Mouse (Mus musculus) limb, embryonic 14.5 days (tissue): ENCODE measurements at regions not wholly inside any gene's neighbourhood (a gene's known extent, or its start where the extent isn't known, plus 50 kb on each side); places are given as distances from the start of the nearest gene placed in this dataset.

Experiments used
- ATAC-seq: fragments of 200-750 bp; cut with Nextera tagmentation; 2 replicates; pipeline ENCODE4 v1.8.0; 2017; ENCODE audit warnings: low read depth, moderate number of reproducible peaks, moderate TSS enrichment; ENCODE audit not compliant: low FRiP score
- DNase-seq: peaks from one replicate; pipeline ENCODE4 v3.0.0-alpha.2; 2015; ENCODE audit warnings: low spot score
- H3K27ac ChIP-seq: fragments of 300-500 bp; sonication (generic); replicated peaks from 2 replicates; pipeline ENCODE4 v1.5.1; 2014; ENCODE audit warnings: low read depth, mild to moderate bottlenecking, low read length, moderate library complexity, mixed read lengths
- H3K27me3 ChIP-seq: fragments of 300-500 bp; sonication (generic); 2 replicates; pipeline ENCODE4 v1.6.1; 2014; ENCODE audit warnings: low read length, mixed read lengths; ENCODE audit not compliant: control insufficient read depth, insufficient read depth
- H3K36me3 ChIP-seq: fragments of 300-500 bp; sonication (generic); 2 replicates; pipeline ENCODE4 v1.6.1; 2014; ENCODE audit warnings: mild to moderate bottlenecking, low read length, moderate library complexity, mixed read lengths; ENCODE audit not compliant: control insufficient read depth, insufficient read depth
- H3K4me1 ChIP-seq: fragments of 300-500 bp; sonication (generic); 2 replicates; pipeline ENCODE4 v1.6.1; 2014; ENCODE audit warnings: antibody characterized with exemption, low read length, mixed read lengths; ENCODE audit not compliant: control insufficient read depth, insufficient read depth
- H3K4me2 ChIP-seq: fragments of 300-500 bp; sonication (generic); replicated peaks from 2 replicates; pipeline ENCODE4 v1.6.1; 2014; ENCODE audit warnings: low read depth, mild to moderate bottlenecking, low read length, moderate library complexity; ENCODE audit not compliant: severe bottlenecking
- H3K4me3 ChIP-seq: fragments of 300-500 bp; sonication (generic); replicated peaks from 2 replicates; pipeline ENCODE4 v1.5.1; 2014; ENCODE audit warnings: low read length
- H3K9ac ChIP-seq: fragments of 300-500 bp; sonication (generic); 2 replicates; pipeline ENCODE4 v1.6.1; 2014; ENCODE audit warnings: mild to moderate bottlenecking, low read depth, low read length, moderate library complexity; ENCODE audit not compliant: severe bottlenecking
- H3K9me3 ChIP-seq: fragments of 300-500 bp; sonication (generic); 2 replicates; pipeline ENCODE4 v1.6.1; 2016; ENCODE audit warnings: low read length; ENCODE audit not compliant: control insufficient read depth
- POLR2A ChIP-seq: fragments of 200-500 bp; IDR thresholded peaks from 2 replicates; pipeline ENCODE4 v1.8.0; 2012; ENCODE audit warnings: inconsistent platforms, mild to moderate bottlenecking, moderate library complexity, borderline replicate concordance; ENCODE audit not compliant: insufficient read depth, insufficient read length; ENCODE audit errors: extremely low read depth
- WGBS: fragments of 180-500 bp; shearing (Covaris S2); extraction: QIAGEN DNeasy Blood & Tissue Kit; methylation state at CpG from one replicate; pipeline ENCODE4 v1.1.7; 2014; 5-methylcytosine and 5-hydroxymethylcytosine counted together

DNA sequence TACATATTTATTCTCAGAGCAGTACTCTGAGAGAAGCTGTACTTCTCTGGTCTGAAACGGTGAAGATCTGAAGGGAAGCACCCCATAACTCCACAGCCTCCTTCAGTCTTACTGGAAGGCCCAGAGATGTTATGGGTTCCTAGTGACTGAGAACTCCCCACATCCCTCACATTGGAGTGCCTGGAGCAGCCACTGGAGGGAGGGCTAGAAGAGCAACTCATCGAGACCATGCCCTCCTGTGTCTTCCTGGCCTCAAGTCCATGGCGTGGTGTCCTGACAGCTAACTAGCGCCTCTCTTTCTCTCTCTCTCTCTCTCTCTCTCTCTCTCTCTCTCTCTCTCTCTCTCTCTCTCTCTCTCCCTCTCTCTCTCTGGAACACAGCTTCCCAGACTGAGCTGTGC, 340.4 kb downstream of the Mctp2 start:
- TF ChIP-seq POLR2A = no peak
- Histone ChIP-seq H3K4me1 (no peaks in the 10 kb centered on the region), H3K4me3 (no peak overlapping the region), H3K27ac (no peak overlapping the region), H3K36me3 (no peaks in the 10 kb centered on the region), H3K9ac (no peak overlapping the region), H3K9me3 (no peaks in the 10 kb centered on the region), H3K4me2 (no peak overlapping the region), H3K27me3 (no peaks in the 10 kb centered on the region)
- ATAC-seq (no peak), DNase-seq (no peak)
- WGBS = 80% methylated on average over 4 of the region's 4 CpGs

- Histone ChIP-seq H3K27me3 (no peaks in the 10 kb centered on the region; the same call in 1 of the 2 replicates), H3K4me3 (no peak overlapping the region), H3K9ac (no peak overlapping the region), H3K36me3 (no peaks in the 10 kb centered on the region), H3K9me3 (no peaks in the 10 kb centered on the region), H3K4me2 (no peak overlapping the region), H3K4me1 (0 out of 2 replicates have a peak, but pooled peaks cover 3% of the 10 kb centered on the region), H3K27ac (no peak overlapping the region)
- TF ChIP-seq POLR2A = no peak
- 71% methylated on average over 4 of the region's 4 CpGs for WGBS
- DNase-seq (no peak), ATAC-seq (no peak)
Measured at GRCm38 (mm10) chr7:71963456-71963855, 343.0 kb downstream of the Mctp2 start.

DNA sequence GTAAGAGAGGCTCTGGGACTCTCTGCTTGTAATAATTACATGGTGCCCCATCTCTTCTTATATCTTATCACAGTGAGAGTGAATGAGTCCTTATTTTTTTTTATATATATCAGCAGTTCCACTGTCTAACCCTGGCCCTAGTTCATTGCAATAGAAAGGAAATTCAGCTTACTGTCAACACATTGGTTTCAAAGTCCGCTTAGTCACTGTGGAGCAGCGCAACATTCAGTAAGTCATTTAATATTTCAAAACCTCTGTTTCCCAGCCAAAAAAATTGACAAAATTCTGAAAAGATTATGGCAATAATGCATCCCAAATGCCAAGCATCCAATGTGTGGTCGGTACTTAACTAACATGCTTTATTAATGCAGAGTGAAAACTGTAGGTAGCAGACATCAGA, 343.6 kb downstream of the Mctp2 start:
- no peak overlapping the region for H3K4me2 ChIP-seq
- no peaks in the 10 kb centered on the region for H3K9me3 ChIP-seq
- 0 out of 2 replicates have a peak, but pooled peaks cover 3% of the 10 kb centered on the region for H3K4me1 ChIP-seq
- DNase-seq = no peak
- no peak overlapping the region for H3K4me3 ChIP-seq
- ATAC-seq = no peak
- no peak overlapping the region for H3K9ac ChIP-seq
- WGBS = 93% methylated on average over 3 of the region's 3 CpGs
- TF ChIP-seq POLR2A = no peak
- no peaks in the 10 kb centered on the region for H3K36me3 ChIP-seq
- no peak overlapping the region for H3K27ac ChIP-seq
- no peaks in the 10 kb centered on the region; the same call in 1 of the 2 replicates for H3K27me3 ChIP-seq

DNA sequence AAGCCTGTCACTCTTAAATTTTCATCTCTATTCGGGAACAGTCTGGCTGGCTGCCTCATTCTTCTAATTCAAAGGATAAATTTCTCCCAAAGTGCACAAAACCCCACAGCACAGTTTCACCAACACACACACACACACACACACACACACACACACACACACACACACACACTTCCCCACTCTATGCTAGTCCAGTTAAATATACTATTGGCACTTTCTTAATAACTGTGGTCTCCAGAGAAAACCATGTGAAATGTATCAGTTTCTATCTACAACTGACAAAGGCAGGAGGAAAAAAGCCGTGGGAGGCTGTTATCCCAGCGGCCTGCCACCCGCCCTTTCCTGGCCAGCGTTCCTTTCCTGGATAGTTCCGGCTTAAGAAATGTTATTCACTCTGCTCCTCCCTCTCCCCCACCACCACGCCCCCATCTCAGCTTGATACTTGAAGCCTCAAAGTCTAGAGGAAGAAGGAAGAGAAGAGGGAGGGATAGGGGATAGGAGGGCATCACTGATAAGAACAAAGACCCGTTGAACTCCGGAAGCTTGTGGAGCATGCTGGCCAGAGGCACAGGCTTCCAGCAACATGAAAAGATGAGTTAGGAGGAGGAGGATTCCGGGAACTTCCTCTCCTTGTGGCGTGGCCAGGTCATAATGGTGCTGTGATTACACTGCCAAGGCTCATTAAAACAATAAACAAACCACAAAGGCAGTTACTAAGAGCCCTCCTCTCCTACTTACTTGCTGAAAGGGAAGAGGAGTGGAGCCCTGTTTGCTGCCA, 345.8 kb downstream of the Mctp2 start:
- Histone ChIP-seq H3K27me3 (no peaks in the 10 kb centered on the region; the same call in 1 of the 2 replicates), H3K9ac (no peak overlapping the region), H3K4me3 (peak overlapping the region; percentile 10; the same call in 1 of the 2 replicates), H3K27ac (no peak overlapping the region), H3K4me2 (peak overlapping the region; percentile 43), H3K36me3 (no peaks in the 10 kb centered on the region), H3K4me1 (0 out of 2 replicates have a peak, but pooled peaks cover 3% of the 10 kb centered on the region), H3K9me3 (no peaks in the 10 kb centered on the region)
- 6% methylated on average over 11 of the region's 11 CpGs for WGBS
- TF ChIP-seq POLR2A = no peak
- ATAC-seq (no peak), DNase-seq (peak; percentile 35)

- Histone ChIP-seq H3K9me3 (no peaks in the 10 kb centered on the region), H3K4me3 (no peak overlapping the region), H3K27me3 (no peaks in the 10 kb centered on the region), H3K27ac (no peak overlapping the region), H3K4me2 (no peak overlapping the region), H3K36me3 (no peaks in the 10 kb centered on the region), H3K4me1 (no peaks in the 10 kb centered on the region), H3K9ac (no peak overlapping the region)
- DNase-seq (no peak), ATAC-seq (no peak)
- no peak for TF ChIP-seq POLR2A
- WGBS = 88% methylated on average over 6 of the region's 6 CpGs
Measured at GRCm38 (mm10) chr7:71946548-71946947, 359.9 kb downstream of the Mctp2 start.
